Mouse (Mus musculus): ENCODE data around the gene Plac1.

Plac1 gene

DNA sequence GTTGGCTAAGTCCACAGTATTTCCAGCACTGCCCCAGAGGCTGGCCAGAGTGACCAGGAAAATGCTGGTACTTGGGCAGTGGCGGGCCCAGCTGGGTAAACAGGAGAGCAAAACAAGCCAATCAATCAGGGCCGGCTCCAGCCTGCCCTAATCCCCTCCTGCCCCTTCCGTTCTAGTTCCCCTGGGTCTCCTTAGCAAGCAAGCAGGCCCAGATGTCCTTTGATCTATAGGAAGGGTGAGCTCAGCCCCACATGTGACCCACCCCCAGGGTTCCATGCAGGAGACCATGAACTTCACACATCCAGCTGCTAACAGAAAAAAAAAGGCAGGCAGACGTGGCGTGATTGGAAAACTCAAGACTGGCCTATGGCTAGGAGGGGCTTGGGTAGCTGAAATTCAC, 43.5 kb downstream of the Plac1 start:
- no peak for DNase-seq

DNA sequence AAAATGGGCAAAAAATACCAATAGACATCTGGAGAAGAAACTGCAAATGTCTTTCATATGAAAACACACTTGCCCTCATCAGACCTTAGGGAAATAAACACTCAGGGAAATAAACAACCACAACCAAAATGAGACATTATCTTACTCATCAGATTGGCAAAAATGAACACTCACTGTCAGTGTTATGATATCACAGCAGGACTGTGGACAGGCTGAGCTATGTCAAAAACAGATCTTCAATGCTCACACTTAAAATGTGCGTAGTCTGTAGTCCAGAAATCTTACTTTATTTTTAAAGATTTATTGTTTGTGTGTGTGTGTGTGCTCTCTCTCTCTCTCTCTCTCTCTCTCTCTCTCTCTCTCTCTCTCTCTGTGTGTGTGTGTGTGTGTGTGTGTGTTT, 51.2 kb downstream of the Plac1 start:
- no peak for DNase-seq

DNA sequence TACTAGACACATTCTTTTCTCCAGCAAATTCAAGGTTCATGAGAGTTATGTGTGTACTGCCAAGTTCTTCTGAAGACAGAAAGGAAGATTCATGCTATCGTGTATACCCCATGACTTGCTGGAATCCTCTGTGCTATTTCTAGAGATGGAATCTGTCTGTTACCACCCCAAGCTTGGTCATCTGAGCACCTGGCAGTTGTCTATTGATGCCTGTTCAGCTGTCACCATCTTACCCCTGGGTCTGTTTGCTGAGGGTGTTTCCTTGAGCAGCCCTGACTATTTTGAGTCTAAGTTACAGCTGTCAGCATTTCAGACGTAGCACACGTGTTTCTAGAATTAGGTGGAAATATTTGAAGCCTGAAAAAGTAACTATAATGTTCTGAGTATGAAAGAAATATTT, 60.1 kb downstream of the Plac1 start:
- no peak for DNase-seq

DNA sequence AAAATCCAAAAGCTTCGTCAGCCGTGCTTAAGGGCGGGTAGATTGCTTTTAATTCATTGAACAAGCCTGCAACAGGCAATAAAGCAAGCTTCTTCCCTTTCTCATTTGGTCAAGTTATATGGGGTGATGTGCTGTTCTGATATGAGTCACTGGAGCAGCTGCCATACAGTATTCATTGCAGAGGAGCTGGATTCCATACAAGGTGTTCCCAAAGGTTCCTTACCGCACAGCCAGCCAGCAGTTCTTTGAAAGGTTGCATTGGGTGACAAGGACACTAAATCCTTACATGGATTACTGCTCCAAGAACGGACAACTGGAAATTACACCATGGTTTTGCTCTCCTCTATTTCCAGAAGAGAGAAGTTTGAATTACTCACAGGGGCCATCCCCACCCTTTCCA, 63.6 kb downstream of the Plac1 start:
- no peak for DNase-seq

DNA sequence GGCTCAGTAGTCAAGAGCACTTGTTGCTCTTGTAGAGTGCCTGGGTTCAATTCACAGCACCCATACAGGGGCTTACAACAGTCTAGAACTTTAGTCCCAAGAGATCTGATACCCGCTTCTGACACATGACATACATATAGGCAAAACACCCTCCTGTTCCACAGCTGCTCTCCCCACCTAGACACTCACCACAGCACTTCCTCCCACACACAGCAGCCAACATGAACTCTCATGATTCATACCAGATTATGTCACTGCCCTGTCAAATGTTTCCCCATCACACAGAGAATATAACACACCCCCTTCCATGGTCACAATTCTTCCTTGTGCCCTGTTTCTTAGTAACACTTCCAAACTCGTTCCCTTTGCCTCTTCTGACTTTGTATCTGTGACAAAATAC, 71.3 kb downstream of the Plac1 start:
- no peak for DNase-seq

DNA sequence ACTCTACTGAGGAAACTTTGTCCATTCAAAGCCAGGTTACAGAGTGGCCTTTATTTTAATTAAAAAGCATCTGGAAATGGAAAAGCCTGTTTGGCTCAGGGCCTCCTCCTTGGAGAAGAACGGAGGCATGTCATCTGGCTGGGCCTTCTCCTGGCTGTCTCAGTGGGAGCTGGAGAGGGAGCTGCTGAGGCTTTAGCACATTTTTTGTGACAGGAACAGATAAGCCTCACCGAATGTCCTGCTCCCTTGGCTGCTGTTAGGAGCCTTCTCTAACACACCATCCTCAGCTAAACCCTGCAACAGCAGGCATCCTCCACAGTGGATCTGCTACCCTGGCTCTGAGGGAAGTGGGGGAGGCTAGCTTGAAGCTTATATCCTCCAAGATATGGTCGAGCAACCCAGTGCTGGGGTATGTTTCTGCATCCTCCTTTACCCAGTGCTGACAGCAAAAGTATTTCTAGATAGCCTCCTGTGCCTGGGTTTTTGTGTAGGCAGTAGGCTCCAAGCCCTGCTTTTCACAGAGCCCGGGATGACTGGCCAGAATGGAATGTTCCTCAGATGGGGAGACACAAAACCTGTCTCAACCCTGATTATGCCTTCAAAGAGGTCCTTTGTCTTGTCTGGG, 72.9 kb downstream of the Plac1 start:
- DNase-seq: no peak

DNA sequence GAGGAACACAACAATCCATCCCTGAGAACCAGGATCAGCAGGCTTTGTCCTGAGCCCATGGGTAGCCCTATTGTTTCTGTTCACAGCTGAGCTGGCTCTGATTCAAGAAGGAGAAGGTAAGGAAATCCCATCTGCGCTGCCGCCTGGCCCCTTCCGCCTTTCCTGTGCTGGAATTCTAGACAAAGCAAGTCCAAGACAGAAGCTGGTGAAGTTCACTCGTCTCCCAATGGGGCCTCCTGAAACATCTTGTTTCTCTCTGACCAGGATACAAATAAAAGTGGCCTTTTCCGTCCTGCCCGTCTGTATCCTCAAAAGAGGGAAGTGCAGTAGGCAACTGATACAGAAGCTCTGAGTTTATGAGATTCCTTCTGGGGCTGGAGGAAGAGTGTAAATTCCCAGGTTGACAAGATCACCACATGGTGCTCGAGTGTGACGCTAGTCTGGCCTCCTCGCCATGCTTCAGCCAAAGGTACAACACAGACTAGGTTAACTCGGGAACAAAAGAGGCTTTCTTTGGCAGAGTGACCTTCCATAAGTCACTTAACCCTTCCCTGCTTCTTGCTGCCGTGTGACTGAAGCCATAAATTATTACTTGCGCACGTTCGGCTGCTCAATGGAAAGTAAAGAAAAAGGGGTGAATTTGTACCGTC, 73.5 kb downstream of the Plac1 start:
- no peak for DNase-seq

DNA sequence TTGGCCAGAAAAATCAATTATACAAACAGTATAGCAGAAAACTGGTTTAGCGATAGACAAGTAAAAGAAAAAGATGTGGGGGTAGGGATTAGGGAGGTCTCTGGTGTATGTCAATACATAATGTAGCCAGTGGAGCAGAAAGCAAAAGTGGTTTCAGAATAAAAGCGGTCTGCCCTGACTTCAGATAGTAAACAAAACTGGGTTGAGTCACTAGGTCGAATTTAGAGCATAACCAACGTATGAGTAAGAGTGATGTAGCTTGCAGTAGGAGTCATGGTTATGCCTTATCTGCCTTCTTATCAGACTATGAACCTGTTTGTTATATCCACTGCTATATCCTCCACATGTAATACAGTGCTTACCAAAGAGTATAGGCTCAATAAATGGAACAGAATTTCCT, 77.3 kb downstream of the Plac1 start:
- DNase-seq: no peak

DNA sequence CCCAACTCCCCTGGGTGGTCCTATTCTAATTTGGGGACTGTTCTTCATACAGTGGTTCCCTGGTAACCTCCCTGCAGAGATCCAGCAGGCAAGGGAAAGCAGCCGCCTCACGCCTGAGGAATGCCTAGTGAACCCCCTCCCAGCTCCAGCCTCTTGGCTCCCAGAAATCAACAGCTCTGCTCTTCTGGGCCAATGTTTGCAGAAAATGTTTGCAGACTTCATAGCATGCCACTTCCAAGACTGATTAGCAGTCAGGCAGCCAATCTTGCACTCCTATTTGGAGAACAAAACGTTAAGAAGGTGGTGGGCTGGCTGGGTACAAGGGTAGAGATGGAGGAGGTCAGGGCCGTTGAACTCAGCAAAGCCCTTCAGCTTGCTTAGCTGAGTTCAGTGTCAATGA, 78.3 kb downstream of the Plac1 start:
- no peak for DNase-seq

DNA sequence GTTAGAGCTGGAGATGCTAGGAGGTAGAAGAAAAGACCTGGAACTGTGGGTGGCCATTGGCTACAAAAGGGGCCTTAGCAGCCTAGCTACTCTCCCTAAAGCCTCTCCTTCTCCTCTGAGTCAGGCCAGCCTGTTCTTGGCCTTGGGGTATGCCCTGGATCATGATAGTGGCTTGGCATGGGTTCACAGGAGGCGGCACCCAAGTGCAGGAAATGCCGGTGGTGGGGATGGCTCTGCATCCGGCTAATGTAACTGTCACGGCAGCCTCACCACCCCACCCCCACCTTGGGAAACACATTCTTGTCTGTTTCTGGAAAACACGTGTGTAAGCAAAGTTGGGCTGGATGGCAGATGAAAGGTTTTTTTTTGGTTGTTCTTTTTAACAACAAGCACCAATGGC, 78.8 kb downstream of the Plac1 start:
- peak in 1 of 2 experiments; percentile 7 for DNase-seq

DNA sequence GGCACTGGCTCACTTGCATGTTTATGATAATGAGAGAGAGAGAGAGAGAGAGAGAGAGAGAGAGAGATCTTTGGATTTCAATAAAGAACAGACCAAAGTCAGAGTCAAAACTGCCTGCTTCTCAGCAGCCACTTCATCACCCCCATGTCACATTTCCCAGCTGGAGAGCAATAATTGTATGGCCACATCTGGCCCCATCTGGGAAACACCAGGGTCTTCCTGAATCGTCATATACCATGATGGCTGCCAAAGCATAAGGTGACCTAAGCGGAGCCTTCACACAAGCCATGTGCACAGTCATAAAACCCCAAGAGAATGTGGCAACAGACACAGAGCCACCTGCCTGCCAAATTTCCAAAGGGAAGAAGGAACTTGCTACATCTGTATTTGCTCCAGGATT, 91.9 kb downstream of the Plac1 start:
- no peak for DNase-seq

DNA sequence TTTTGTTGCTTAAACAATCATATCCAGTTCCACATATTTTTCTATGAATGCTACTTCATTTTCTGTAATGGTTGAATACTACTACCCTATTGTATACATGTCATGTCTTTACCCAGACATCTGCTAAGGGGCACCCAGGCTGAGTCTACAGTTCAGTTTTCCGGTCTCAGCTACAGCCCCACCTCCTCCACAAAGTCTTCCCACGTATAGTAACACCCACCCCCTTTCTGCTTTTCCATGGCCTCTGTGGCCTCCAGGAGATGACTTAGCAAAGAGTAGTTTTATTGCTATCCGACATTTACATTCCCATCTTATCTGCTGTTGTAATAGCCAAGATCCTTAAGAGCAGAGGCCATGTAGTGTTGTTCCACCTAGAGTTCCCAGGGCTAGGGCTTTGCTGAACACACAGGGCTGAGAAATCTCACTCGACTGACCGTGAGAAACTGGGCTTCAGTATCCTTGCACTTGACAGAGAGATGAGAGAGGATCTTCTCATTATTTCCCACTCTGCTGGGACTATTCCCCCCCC, 93.5 kb downstream of the Plac1 start:
- DNase-seq: no peak

DNA sequence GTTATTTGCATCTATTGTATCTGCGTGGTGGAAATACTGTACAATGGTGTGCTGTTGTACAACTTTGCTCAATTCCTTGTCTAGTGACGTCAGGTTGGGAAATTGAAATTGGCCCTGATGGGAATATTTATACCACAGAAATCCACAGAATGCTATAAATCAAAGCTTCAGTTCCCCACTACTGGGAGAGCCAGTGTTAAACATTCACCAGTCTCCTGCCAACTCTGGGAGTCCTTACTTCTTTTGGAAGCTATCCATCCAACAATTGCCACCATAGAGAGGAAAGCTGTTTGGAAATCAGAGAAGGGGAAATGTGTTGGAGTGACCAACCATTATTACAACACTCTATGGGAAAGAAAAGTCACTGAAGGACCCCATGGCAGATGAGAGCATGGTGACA, 100.3 kb downstream of the Plac1 start:
- no peak for DNase-seq

DNA sequence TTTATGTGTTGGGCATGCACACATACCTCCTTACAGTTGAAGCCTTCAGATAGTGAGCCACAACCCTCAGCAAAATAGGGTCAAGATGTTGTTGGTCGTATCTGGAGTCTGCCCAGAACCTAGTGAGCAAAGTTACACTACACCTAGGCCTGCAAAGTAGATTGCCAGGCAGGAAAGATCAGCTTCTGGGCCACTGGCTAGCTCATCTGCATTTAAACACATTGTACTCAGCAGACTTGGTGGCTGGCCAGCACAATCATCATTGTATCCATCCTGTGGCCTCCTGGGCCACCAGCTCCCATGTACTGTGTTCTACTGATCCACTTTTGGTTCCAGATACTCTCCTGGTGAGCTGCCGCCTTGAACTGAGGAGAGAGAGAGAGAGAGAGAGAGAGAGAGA, 102.8 kb downstream of the Plac1 start:
- no peak for DNase-seq

DNA sequence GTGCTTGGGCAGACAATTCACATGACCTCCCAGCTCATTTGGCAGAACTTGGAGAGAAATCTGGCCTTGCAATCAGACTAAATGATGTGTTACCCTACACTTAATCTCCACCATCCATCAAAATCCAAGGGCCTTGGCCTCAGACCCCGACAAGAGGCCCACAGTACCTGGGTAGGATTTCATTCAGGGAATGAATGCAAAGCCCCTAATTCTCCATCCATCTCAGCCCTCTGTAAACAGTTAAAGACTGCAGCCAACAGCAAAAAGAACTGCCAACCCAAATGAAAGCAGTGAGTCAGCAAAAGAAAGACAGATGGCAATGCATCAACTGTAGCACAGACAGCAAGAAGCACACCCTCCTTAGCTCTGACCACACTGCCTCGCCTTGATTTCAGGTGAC, 110.4 kb downstream of the Plac1 start:
- no peak for DNase-seq

DNA sequence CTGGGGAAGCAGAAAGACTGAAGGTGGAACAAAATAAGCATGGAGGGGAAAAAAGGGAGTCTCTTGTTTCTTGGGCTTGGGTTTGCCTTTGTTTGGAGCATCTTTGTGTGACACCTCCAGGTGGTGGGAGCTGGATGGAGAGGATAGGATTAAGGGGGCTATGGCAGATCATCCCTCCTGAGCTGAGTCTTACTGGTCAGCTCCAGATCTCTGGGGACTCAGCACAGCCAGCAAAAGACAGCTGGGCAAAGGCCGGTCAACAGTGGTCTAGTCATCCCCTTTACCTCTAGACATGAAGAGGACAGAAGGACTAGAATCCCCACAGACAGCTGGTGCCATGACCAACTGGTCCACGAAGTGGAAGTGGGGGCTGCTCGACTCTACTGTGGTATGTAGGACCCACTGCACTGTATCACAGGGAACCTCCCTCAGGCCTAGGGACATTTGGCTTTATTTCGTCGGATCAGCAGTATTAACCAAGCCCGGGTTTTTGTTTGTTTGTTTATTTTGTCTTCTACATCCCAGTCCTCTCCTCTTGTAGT, 113.3 kb downstream of the Plac1 start:
- DNase-seq: no peak

DNA sequence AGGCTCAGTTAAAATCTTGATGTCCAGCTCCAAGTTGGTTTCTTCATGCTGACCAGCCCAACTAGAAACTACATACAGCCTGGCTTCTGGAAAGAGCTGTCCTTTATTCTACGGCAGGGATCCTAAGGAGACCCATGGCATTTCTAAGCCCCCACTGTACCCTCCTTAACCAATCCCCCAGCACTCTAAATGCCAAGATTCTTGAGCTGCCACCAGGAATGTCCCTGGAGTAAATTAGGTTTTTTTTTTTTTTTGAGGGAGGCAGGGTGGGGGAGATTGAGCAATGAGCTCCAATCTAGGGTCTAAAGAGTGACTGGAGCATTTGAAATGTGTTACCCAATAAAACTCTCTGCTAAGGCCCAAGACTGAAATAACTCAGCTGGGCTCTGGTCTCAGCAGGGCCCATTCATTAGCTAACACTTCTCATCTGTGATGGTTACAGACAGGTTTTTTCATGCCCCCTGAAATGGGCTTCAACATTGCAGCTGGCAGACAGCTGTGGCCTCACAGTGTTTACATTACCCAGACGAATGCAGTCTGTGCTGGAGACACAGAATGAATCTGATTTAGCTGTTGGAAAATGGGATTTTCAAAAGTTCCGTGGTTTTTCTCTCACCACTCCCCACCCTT, 114.0 kb downstream of the Plac1 start:
- no peak for DNase-seq

DNA sequence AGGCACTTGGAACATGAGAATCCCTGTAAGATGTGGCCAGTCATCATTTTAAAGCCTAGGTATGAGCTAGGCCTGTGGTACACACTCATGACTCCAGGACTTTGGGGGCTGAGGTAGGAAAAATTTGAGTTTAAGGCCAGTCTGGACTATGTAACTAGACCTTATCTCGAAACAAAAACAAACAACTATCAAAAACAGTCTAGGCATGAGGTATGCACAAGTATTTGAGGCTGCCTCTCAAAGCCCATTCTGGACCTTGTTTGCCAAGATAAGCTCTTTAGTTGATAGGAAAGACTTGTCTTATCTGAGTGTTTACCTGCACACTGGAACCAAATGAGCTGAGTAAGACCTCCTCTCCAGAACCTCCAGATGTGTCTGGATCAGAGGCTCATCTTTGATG, 116.3 kb downstream of the Plac1 start:
- DNase-seq: no peak

DNA sequence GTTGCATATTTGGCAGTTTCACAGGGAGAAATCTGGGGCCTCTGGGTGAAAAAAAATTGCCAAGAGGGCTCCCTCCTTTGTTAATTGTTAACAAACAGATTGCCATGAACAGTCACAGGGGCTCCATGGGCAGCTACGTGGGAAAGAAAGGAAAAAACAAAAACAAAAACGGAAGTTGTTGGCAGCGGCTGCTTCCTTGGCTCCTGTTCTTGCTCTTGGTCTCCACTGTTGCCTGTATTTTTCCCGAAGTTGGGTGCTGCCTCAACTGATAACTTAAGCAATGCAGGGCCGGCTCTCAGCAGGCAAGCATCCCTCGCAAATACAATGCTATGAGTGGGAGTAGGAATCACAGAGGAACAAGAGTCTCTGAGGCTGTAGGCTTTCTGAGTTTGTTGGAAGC, 121.3 kb downstream of the Plac1 start:
- DNase-seq: no peak

DNA sequence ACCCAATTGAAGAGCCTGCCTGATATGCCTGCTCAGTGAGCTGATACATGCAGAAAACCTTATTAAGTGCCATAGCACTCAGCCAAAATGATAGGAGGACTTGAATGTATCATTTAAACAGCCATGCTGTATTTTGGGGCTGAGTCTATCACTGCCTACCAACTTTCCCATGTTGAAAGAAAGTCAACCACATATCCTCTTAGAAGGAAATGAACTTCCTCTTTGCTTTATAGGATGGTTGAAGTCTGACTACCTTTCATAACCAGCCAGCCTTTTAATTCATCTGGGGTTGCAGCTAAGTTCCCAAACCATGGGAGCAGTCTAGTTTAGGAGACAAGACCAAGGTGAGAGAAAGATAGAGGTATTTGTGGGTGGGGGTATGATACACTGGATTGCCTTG, 121.9 kb downstream of the Plac1 start:
- DNase-seq: no peak

DNA sequence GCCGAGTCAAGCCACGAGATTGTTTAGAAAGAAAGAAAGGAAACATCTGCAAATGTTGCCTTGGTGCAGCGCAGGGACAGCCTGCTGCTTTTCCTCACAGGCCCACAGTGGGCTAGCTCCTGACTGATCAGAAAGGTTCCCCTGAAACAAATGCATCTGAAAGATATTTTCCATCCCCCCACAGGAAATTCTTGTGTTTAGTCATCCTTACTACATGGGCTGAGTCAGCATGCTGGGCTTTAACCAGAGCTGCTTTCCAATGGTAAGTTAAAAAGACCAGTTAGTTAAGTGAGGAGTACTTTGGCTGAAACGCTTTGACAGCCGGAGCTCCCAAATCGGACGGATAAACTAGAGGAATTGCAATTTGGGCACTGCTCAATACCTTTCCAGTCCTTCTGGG, 124.9 kb downstream of the Plac1 start:
- no peak for DNase-seq

DNA sequence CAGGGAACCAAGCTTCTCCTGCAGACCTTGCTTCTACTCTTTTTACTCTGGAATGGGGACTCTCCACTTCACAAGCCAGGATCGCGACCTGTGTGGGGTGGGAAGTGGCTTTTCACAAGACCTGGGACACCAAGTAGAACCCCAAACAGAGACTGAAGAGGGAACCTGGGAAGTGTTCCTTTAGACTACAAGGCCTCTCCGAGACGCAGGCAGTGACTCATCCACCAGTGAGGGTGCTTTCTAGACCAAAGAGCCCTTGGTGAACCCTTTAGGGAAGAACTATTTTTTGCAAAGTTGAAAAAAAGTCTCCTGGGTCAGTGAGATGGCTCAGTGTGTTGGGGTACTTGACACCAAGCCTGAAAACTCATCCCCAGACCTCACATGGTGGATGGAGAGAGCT, 129.8 kb downstream of the Plac1 start:
- no peak for DNase-seq

DNA sequence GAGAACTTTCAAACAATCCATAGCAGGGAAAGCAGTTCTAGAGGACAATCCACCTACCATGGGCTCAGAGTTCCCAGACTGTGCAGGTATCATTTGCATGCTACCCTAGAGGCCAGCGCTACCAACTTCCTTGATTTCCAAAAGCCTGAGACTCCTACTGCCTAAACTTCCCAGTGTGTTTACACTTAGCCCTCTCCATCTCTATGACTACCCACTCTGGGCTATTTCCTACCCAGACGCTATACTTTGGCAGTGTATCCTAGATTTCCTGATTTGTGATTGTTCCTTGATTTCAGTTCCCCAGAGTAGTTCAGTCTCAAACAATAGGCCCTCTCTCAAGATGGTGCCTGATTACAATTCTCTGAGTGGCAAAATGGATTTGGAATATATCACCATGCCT, 132.8 kb downstream of the Plac1 start:
- DNase-seq: no peak

DNA sequence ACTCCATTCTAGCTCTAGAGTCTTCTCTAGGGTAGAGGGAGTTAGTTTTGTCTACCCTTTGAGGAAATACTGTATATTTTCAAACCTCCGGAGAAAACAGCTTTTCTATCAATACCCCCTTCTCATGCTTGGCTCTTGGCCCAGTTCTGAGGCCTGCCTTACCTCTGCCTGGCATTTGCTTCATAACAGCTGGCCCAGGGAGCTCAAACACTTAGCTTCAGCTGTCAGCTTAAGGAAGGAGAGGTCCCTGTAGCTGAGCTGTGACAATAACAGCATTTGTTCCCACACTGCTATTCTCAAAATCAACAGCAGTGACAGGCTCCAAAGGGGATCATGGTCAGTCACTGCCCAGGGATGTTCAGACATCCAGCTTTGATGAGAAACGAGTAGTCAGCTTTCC, 138.7 kb downstream of the Plac1 start:
- DNase-seq: no peak
